Mouse (Mus musculus) C2C12 (cell line): ENCODE data around the gene Gpr3.

Source experiments
- CTCF ChIP-seq: IDR thresholded peaks from one replicate; pipeline ENCODE4 v1.5.1; 2011; ENCODE audit not compliant: control insufficient read depth, insufficient read depth, insufficient read length
- MYOG ChIP-seq: IDR thresholded peaks from one replicate; pipeline ENCODE4 v1.6.1; 2011; ENCODE audit not compliant: control insufficient read depth, insufficient read length; ENCODE audit errors: extremely low read depth
- USF1 ChIP-seq: IDR thresholded peaks from one replicate; pipeline ENCODE4 v1.6.1; 2011; ENCODE audit warnings: low read depth, mild to moderate bottlenecking, control low read depth, moderate library complexity

- no peak for TF ChIP-seq MYOG
- no peak for TF ChIP-seq CTCF
- no peak for TF ChIP-seq USF1
These were observed 12.6 kb downstream of the Gpr3 start for GRCm38 (mm10) chr4:133199743-133200142.
